Mouse (Mus musculus) Patski (cell line): ENCODE measurements around the gene Nit2. TPM values are rescaled to one million over a fixed set of nuclear protein-coding genes. Genes with fewer than 3 reads are reported as not detected.
"Not testable (repeated sequence)": the region's sequence is repeated elsewhere in the genome, so short reads cannot be mapped to it uniquely, and the experiment has no call there.

Experiments
- ATAC-seq: fragments of 100-300 bp; one replicate; pipeline ENCODE4 v1.8.0; 2021
- CTCF ChIA-PET: fragments of 350-600 bp; sonication (Branson Sonifier 250); formaldehyde crosslinking; loops from one replicate; lab custom pipeline; 2022; ENCODE audit warnings: inconsistent platforms; lab: Charles Lee
- POLR2A ChIA-PET: fragments of 350-600 bp; sonication (Branson Sonifier 250); formaldehyde crosslinking; loops from one replicate; lab custom pipeline; 2022; ENCODE audit warnings: antibody characterized with exemption, inconsistent platforms; lab: Charles Lee
- DNase-seq: peaks from one replicate; pipeline ENCODE4 v3.0.0-alpha.2; 2011; ENCODE audit warnings: low read depth, low spot score
- H3K27me3 ChIP-seq: fragments of 371-371 bp; one replicate; pipeline ENCODE4 v1.5.1; 2021
- CTCF ChIP-seq: fragments of 100-300 bp; IDR thresholded peaks from one replicate; pipeline ENCODE4 v1.5.1; 2021
- in situ Hi-C: fragments of 300-500 bp; cut with MboI; formaldehyde crosslinking; loops from 3 replicates; pipeline ENCODE4 v1.11.1; 2018; ENCODE audit warnings: low pct_unique_long_range_greater_than_20kb, mixed read lengths
- polyA plus RNA-seq: library from polyadenylated mRNA; unstranded; gene quantifications from one replicate; pipeline ENCODE4 v1.2.3, GENCODE M21; 2021

Nit2 gene
- polyA plus RNA-seq, 1 experiment from 2014 or later = 58.8 TPM

DNA sequence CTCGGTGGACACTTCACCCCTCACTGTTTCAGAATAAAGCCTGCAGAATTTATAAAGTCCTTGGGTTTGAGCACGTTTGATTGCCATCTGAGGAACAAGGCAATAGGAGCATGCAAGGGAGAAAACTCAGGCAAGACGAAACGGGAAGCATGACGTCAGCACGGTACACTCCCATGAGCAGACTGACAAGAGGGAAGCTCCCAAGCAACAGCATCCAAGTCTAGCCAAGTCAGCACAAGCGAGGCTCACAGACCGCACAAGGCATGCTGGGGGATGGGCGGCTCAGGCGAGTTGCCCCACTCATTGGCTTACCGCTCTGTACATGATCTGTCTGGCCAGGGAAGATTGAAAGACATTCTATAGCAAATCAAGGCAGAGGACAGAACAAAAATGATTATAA lies 14.0 kb upstream of the Nit2 start:
- TF ChIP-seq CTCF = no peak
- ChIA-PET CTCF (no interaction called here), POLR2A (no interaction called here)
- no peak for ATAC-seq
- in situ Hi-C loops = no loop called here
- no peaks in the 10 kb centered on the region for H3K27me3 ChIP-seq
- DNase-seq = no peak

DNA sequence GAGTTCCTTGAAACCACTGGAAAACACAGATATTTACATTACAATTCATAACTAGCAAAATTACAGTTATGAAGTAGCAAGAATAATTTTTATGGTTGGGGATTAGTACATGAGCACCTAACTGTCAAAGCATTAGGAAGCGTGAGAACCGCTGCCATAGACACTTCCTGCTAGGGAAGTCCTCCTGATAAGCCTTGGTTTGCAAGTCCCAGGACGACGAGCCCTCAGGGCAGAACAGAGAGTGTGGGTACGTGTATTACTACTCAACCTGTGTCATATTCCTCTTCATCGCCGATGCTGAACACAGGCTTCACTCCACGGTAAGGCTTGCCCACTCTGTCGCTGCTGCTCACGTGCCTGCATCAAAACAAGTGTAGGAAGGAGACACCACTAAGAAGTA lies 10.5 kb upstream of the Nit2 start:
- ATAC-seq (no peak), DNase-seq (no peak)
- ChIA-PET POLR2A (no interaction called here), CTCF (interaction anchor here (0.9 to 2.4 kb wide), 4 partner anchors 8 to 416 kb away, joined by 3 to 7 read pairs (median 4); no protein-coding TSS in a partner anchor)
- TF ChIP-seq CTCF = no peak
- H3K27me3 ChIP-seq = no peaks in the 10 kb centered on the region
- in situ Hi-C loops = no loop called here

DNA sequence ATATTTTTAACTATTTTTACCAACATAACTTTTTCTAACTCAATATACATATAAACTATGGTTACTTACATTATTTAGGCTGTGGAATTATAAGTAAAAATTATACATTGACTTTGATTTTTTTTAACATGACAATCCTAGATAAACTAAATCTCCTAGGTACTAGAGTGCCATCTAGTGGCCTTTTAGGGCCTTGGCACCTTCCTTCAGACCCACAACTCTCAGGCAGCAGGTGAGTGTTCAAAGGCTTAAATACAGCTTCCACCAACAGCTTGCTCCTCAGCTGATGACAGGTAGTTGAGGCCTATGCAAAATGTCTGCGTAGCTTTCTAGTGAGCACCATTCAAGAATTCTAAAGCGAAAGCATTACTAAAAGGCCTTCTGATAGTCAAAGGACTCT lies 10.1 kb upstream of the Nit2 start:
- in situ Hi-C loops = no loop called here

GRCm38 (mm10) chr16:57176276-57176675 lies 9.1 kb upstream of the Nit2 start:
- ChIA-PET POLR2A (no interaction called here), CTCF (interaction anchor here (0.6 to 2.4 kb wide), 6 partner anchors 10 to 418 kb away, joined by 3 to 7 read pairs (median 4); no protein-coding TSS in a partner anchor)
- no peak for ATAC-seq
- no peak for TF ChIP-seq CTCF
- no peak for DNase-seq
- H3K27me3 ChIP-seq = no peaks in the 10 kb centered on the region
- in situ Hi-C loops = no loop called here

More for the DNA sequence above, 10.1 kb upstream of the Nit2 start:
- POLR2A ChIA-PET = no interaction called here
- no peaks in the 10 kb centered on the region for H3K27me3 ChIP-seq
- ATAC-seq (no peak), DNase-seq (peak; percentile 6)
- TF ChIP-seq CTCF = peak; percentile 73
- CTCF ChIA-PET = interaction anchor here (0.9 to 2.4 kb wide), 4 partner anchors 9 to 417 kb away, joined by 3 to 7 read pairs (median 4); no protein-coding TSS in a partner anchor

DNA sequence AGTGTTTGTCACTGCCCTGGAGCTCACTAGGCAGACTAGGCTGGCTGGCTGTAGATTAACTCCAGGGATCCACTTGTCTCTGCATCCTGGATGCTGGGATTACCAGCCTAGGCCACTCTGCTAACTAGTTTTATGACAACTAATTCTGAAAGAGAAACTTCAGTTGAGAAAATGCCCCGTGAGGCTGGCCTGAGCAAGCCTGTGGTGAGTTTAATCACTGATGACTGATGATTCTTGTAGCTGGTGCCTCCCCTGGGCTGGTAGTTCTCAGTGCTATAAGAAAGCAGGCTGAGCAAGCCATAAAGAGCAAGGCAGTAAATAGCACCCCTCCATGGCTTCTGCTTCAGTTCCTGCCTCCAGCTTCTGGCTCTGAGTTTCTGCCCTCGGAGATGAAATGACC lies 8.6 kb upstream of the Nit2 start:
- no peak for ATAC-seq
- POLR2A ChIA-PET = interaction anchor here (0.6 kb wide), 1 partner anchor 818 kb away, joined by 3 read pairs; no protein-coding TSS in a partner anchor
- TF ChIP-seq CTCF = no peak
- CTCF ChIA-PET = interaction anchor here (0.6 to 2.0 kb wide), 4 partner anchors 10 to 68 kb away, joined by 3 to 4 read pairs (median 4); no protein-coding TSS in a partner anchor
- no peak for DNase-seq
- no peaks in the 10 kb centered on the region for H3K27me3 ChIP-seq
- in situ Hi-C loops = no loop called here

DNA sequence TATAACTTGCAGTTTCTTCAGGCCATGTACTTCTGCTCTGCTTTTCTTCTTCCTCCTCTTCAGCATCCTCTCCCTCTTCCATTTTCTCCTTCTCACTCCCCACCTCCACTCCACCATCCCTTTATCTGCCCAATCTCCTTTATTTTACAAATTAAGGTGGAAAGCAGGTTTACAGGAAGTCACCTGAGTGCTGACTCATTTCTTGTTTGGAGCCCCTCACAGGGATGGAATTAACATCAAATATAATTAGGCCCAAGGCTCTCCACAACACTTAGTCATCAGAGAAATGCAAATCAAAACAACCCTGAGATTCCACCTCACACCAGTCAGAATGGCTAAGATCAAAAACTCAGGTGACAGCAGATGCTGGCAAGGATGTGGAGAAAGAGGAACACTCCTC lies 7.3 kb upstream of the Nit2 start:
- ATAC-seq, CTCF ChIA-PET, POLR2A ChIA-PET, H3K27me3 ChIP-seq, DNase-seq, in situ Hi-C loops: not testable (repeated sequence)

- in situ Hi-C loops = no loop called here
- H3K27me3 ChIP-seq = no peaks in the 10 kb centered on the region
- ChIA-PET POLR2A (interaction anchor here (0.6 to 0.7 kb wide), 2 partner anchors 49 to 952 kb away, joined by 3 to 5 read pairs; no protein-coding TSS in a partner anchor), CTCF (no interaction called here)
- no peak for TF ChIP-seq CTCF
- ATAC-seq = no peak
- DNase-seq = no peak
Measured at GRCm38 (mm10) chr16:57171570-57171969, 4.4 kb upstream of the Nit2 start.

GRCm38 (mm10) chr16:57171161-57171560 lies 4.0 kb upstream of the Nit2 start:
- no peaks in the 10 kb centered on the region for H3K27me3 ChIP-seq
- ATAC-seq (no peak), DNase-seq (no peak)
- ChIA-PET CTCF (no interaction called here), POLR2A (interaction anchor here (0.6 to 0.7 kb wide), 2 partner anchors 48 to 953 kb away, joined by 3 to 5 read pairs; no protein-coding TSS in a partner anchor)
- no peak for TF ChIP-seq CTCF
- in situ Hi-C loops = no loop called here

- ChIA-PET POLR2A (interaction anchor here (2.2 kb wide), 1 partner anchor 31 kb away, joined by 5 read pairs; no protein-coding TSS in a partner anchor), CTCF (interaction anchor here (1.0 to 2.3 kb wide), 2 partner anchors 32 to 52 kb away, joined by 3 to 12 read pairs; no protein-coding TSS in a partner anchor)
- TF ChIP-seq CTCF = no peak
- ATAC-seq = no peak
- H3K27me3 ChIP-seq = no peaks in the 10 kb centered on the region
- in situ Hi-C loops = loop anchor here (5.0 kb wide), 1 partner anchor 46 kb away; the partner anchor contains the start of gene Tomm70a
- no peak for DNase-seq
Measured at GRCm38 (mm10) chr16:57168236-57168635, 1.1 kb upstream of the Nit2 start.

DNA sequence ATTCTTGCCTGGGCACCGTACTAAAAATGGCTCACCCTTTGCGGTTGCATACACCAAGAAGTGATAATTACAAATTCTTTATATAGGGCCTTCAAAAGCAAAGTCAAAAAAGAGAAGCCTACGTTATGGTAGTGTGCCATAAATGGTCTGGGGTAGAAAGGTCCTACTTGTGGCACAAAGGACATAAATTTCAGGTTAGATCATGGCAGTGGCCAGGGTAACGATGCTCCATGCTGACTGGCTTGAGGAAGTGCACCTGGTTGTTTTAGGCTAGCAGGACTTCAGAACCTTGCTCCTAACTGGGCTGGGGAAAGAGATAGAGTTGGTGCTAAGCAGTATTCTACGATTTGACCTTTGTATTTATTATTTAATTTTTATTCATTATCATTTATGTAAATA lies 372 bp upstream of the Nit2 start:
- CTCF ChIA-PET = interaction anchor here (0.6 to 2.3 kb wide), 7 partner anchors 16 to 426 kb away, joined by 3 to 12 read pairs (median 3); partner anchors contain the start of gene Tomm70a
- in situ Hi-C loops = loop anchor here (5.0 kb wide), 1 partner anchor 45 kb away; the partner anchor contains the start of gene Tomm70a
- ATAC-seq (no peak), DNase-seq (no peak)
- POLR2A ChIA-PET = interaction anchor here (2.2 kb wide), 1 partner anchor 30 kb away, joined by 5 read pairs; no protein-coding TSS in a partner anchor
- H3K27me3 ChIP-seq = no peaks in the 10 kb centered on the region
- TF ChIP-seq CTCF = no peak

DNA sequence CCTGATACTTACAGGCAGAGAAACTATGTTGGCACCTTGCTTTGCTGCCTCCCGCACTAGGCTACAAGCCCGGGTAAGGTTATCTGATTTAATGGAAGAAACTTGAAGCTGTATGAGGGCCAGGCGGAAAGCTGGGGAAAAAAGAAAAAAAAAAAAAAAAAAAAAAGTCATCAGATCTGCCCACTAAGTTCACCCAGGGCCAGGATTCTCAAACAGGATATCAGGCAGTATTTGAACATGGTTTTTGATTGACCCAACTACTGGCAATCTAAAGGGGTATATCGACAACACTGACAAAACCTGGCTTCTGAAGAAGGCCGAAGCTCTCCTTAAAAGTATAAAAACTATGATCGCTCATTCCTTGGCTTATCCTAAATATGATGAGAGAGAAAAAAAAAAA lies 1.1 kb downstream of the Nit2 start:
- no peak for TF ChIP-seq CTCF
- no peak for ATAC-seq
- in situ Hi-C loops = loop anchor here (5.0 kb wide), 1 partner anchor 44 kb away; the partner anchor contains the start of gene Tomm70a
- ChIA-PET CTCF (interaction anchor here (0.6 to 2.3 kb wide), 19 partner anchors 9 to 428 kb away, joined by 3 to 12 read pairs (median 5); partner anchors contain the start of gene Tomm70a), POLR2A (interaction anchor here (0.6 to 2.2 kb wide), 4 partner anchors 12 to 1220 kb away, joined by 3 to 5 read pairs (median 4); no protein-coding TSS in a partner anchor)
- no peaks in the 10 kb centered on the region for H3K27me3 ChIP-seq
- no peak for DNase-seq
